Mouse (Mus musculus) gastrocnemius, postnatal 4 days (tissue): Measurements from ENCODE around the gene Mlip. TPM values are rescaled to one million over a fixed set of nuclear protein-coding genes. Genes with fewer than 3 reads are reported as not detected.
"Not testable (repeated sequence)": the region's sequence is repeated elsewhere in the genome, so short reads cannot be mapped to it uniquely, and the experiment has no call there.

Source experiments
- DNase-seq, 2 experiments: peaks; one replicate each; pipeline ENCODE4 v3.0.0; 2021 to 2022; ENCODE audit warnings: low spot score in 2 of 2, mixed read lengths in 2 of 2
- long read RNA-seq, 2 experiments: library from polyadenylated mRNA; stranded (forward); transcript quantifications; one replicate each; pipeline ENCODE4 v2.0.0; 2021
- total RNA-seq, 2 experiments: library from RNA; stranded (reverse); gene quantifications; 2 replicates each; pipeline ENCODE4 v1.2.3; 2021

The Mlip gene
- 100 to 1,000 TPM; 110 to 113 TPM for total RNA-seq
- long read RNA-seq, experiment 1, partial matches to known transcripts = 6 of 64 reads
- long read RNA-seq, experiment 1, other reads (novel, unspliced or antisense) = 55 of 64 reads
- long read RNA-seq, experiment 2, partial matches to known transcripts = 9 of 68 reads
- long read RNA-seq, experiment 2, other reads (novel, unspliced or antisense) = 54 of 68 reads

- DNase-seq = peak in 1 of 2 experiments; percentile 21
Observed at GRCm38 (mm10) chr9:77352432-77353175, at the start of gene Mlip. Gene Mlip (minus strand): TSS chr9:77352969.

DNA sequence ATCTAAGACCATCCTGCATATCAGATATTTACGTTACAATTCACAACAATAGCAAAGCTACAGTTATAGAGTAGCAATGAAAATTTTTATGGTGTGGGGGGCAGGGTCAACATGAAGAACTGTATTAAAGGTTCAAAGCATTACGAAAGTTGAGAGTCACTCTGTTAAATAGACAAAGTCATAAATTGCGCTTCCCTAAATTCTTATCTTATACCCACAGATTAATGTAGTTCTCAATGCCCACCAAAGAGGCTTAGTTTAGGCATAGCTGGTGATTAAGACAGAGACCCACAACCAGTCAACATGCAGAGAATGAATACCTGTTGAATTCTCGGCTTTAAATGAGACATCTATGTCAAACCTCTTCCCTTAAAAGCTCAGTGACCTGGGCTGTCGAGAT, 47.0 kb upstream of the Mlip start:
- no peak for DNase-seq

DNA sequence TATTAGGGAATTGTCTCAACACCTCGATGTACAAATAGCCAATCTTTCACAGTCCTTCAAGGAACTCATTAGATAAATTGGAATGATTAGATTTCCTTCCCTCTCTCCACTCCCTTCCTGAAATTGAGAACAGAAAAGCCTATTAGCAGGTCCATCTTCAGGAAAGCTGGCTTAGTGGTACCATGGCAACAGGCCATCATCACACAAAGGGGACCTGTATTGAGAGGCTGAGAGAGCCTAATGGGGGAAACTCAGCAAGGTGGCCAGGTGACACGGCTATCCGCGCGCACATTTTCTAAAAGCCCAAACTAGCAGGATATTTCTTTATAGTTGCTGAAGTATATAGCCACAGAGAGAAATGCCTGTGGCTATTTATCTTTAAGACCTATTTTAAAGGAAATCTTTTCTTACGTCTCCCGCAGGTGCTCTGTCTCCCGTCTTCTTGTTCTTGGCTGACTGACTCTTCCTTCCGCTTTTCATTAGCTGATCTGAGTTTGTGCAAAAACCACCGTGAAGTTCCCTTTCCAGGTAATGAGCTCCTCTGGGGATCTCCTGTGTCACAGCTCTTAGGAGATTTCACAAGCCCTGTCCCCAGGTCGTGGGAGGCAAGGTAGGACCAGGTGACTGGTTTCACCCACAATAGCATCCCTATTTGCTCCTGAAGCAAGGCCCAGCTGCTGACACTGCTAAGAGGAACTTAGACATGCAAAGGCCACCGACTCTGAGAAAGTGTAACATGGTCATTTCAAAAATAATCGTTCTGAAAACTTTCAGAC, 46.3 kb upstream of the Mlip start:
- no peak for DNase-seq

- no peak for DNase-seq
Observed at GRCm38 (mm10) chr9:77397027-77397426, 44.3 kb upstream of the Mlip start.

- DNase-seq = no peak
Observed at GRCm38 (mm10) chr9:77391248-77391647, 38.5 kb upstream of the Mlip start.

GRCm38 (mm10) chr9:77388956-77389355, 36.2 kb upstream of the Mlip start:
- no peak for DNase-seq

DNA sequence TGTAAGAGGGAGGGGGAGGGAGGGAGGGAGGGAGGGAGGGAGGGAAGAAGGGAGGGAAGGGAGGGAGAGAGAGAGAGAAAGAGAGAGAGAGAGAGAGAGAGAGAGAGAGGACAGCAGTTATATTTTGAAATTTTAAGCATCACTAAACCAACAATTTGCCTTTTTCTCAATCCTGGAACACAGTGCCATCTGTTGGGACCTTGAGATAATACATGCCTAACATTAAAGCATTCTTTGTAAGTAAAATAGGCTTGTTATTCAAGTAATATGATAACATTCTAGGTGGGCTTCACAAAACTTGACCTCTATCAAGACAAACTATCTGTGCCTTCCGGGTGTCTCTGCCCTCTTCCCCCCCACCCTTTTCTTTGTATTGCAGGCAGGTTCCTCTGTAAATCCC, 34.0 kb upstream of the Mlip start:
- DNase-seq = no peak

DNA sequence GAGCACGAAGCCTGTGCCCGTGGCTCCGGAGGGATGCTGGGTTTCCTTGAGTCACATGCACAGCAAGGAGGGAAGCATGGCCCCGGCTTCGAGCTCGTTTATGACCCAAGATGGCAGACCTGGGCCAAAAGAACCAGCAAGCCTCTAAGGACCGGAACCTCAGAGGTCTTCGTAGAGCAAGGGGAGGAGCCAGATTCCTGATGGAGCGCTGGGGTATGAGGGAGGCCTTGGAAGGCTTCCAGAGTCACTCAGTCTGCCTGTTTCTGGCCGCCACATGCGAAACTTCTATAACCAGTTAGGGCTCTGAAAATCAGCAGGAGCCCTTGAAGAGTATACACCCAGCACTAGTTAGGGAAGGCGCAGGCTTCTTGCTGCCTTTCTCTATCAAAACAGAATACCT, 32.8 kb upstream of the Mlip start:
- no peak for DNase-seq

DNA sequence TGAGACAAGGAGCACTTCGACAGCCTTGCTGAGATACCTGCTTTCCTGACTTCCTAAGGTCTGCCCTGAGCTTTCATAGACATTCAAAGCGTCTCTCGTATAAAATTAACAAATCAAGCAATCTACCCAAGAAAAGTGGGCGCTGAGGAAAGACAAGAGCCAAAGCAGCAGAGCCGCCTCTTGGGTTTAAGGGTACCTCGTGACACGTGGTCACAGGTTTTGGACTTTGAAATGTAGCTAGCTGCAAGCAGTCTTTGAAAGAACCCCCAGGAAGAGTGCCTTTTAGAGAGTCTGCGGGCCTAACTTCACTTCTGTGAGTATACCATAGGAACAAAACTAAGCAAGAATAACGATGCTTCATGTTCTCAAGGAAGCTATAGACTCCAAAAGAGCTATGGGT, 31.9 kb upstream of the Mlip start:
- no peak for DNase-seq

DNA sequence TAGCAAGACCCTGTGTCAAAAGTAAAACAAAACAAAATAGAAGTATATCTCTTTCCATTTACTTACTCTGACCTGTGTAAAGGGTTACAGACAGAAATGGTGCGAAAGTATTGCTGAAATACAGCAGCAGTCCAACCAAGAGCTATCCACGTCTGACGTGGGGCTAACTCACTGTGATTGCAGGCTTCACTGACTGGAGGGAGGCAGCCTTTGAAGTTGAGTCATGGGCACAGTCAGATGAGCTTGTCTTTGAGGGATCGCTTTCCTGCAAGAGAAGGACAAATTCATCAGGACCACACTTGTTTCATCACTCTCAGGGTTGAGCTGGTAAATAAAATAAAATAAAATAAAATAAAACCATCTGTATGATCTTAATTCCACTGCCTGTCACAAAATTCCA, 31.2 kb upstream of the Mlip start:
- DNase-seq = no peak

GRCm38 (mm10) chr9:77382514-77382913, 29.7 kb upstream of the Mlip start:
- DNase-seq = no peak

- DNase-seq = peak; percentile 43 to 61
Observed at GRCm38 (mm10) chr9:77381565-77381964, 28.8 kb upstream of the Mlip start.

- DNase-seq = peak; percentile 45 to 61
Observed at GRCm38 (mm10) chr9:77379625-77380024, 26.9 kb upstream of the Mlip start.

GRCm38 (mm10) chr9:77377696-77378095, 24.9 kb upstream of the Mlip start:
- DNase-seq = no peak

DNA sequence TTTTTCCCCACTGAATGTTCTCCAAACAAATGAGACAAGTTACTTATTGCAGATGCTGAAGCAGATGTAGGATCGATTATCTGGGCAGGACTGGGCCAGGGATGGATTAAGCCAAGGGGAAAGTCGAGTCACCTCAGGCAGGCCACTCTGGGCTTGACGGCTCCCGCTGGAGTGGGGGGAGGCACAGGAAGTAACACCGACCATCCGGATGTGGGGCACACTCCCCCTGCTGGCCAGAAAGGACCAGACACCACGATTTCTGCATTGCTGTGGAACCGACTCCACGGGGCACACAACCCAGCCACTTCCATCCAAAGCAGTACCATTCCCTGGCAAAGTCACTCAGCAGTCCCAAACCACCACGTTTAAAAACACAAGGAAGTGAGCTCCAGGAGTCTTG, 24.3 kb upstream of the Mlip start:
- DNase-seq = peak in 1 of 2 experiments; percentile 34

DNA sequence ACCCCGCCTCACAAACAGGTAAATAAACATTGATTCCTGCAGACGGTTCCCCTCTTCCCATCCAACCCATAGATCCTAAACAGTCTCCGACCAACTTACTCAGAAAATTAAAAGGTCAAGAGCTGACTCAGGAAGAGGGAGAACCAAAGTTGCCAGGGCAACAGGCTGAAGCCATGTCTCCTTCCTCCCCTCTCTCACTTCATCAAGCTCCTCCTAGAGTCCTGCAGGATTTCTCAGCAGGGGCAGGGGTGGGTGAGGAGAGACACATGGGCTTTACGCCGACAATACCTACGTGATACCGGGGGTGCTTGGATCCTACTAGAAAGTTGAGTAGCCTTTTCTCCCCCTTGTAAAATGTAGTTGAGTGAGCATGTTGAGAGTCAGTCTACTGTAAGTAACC, 23.8 kb upstream of the Mlip start:
- DNase-seq = no peak

DNA sequence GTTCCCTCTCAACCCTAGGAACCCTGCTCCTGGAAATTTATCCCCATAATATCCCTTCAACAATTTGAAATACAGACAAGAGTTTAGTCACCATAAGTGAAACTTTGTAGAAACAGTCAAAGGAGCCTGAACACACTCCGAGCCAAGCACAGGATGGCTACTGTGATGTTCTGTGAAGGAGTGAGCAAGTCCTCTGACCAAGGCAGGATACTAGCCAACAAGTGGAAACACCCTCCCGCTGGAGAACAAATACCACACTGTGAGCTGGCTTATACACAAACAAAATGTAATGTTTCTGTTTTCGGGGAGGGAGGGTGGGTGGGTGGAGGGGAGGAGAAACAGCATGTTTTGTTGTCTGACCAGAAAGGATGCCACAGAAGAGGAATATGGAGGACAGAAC, 17.9 kb upstream of the Mlip start:
- DNase-seq = no peak

- DNase-seq = no peak
Observed at GRCm38 (mm10) chr9:77369262-77369661, 16.5 kb upstream of the Mlip start.

- not testable (repeated sequence) for DNase-seq
Observed at GRCm38 (mm10) chr9:77364681-77365080, 11.9 kb upstream of the Mlip start.

DNA sequence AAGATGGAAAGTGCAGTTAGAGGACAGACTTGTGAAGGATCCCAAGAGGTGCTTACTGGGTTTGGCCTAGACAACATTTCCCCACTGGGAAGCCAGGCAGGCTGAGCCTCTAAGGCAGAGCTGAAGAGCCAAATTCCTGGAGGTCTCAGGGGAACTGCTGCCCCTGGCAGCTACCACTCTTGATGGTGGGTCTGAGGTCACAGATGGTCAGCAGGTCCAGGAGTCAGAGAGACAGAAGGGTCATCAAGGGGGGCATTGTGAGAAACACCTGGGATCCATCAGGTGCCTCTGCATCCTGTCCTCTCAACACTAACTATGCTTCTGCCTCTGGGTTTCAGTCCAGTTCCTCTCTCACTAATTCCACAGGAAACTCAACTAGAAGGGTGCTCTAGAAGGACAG, 10.1 kb upstream of the Mlip start:
- DNase-seq = no peak

DNA sequence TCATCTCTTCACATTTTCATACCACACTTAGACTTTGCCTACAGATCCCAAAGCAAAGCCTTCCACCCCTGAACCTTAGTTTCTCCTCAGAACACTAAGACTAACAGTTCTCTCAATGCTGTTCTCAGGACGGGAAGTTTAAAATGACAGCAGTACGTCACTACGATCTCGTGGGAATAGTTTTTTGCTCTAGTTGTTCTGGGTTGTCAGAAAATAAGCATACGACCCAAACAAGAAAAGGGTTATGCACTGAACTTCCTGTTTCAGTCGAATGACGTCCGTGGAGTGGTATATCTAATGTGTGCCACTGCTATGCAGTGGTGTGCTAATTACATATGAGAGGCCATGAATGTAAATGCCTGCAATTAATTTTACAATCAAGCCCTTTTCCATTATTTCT, 7.9 kb upstream of the Mlip start:
- DNase-seq = no peak

DNA sequence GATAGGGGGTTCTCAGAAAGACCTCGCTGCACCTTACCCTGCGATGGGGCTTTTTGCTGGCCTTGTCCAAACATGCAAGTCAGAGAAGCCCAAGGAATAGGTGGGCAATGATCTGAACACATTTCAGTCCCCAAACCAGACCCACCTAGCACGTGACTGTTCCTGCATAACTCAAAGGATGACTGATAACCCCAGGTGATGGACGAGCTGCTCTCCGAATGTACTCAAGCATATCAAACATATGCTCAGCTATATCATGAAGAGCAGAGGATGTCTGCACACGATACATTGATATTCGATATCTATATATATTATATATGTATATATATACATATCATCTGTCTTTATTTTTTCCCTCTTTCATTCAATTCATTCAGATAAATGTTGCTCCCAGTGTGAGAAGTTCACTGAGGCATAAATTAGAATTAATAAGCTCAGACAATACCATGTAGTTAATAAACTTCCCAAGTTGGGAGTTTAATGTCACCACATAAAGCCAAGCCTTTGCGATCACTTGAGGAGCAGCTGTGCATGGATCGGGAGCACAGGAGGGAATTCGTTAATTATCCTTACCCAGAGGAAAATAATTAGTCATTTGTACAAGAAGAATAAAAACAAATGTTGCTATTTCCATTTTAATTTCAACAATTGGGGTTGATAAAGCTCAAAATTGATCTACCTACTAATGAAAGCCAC, 6.7 kb upstream of the Mlip start:
- no peak for DNase-seq
